Mouse (Mus musculus): ENCODE results near the gene Xylt2.
A peak's percentile ranks its signal among the peaks of the same experiment; 100 is the strongest.
"Not testable (repeated sequence)": the region's sequence is repeated elsewhere in the genome, so short reads cannot be mapped to it uniquely, and the experiment has no call there.

The Xylt2 gene

GRCm38 (mm10) chr11:94676308-94676707, 1.0 kb downstream of the Xylt2 start:
- no peak for DNase-seq

GRCm38 (mm10) chr11:94675446-94675845, 1.9 kb downstream of the Xylt2 start:
- DNase-seq = peak; percentile 50 to 60

- DNase-seq = no peak
These were observed 2.3 kb downstream of the Xylt2 start for GRCm38 (mm10) chr11:94674984-94675383.

- no peak for DNase-seq
These were observed 12.0 kb downstream of the Xylt2 start for GRCm38 (mm10) chr11:94665281-94665680.

- no peak for DNase-seq
These were observed 16.0 kb downstream of the Xylt2 start for GRCm38 (mm10) chr11:94661344-94661743.

GRCm38 (mm10) chr11:94653663-94654436, 23.5 kb downstream of the Xylt2 start, which contains the start of the genes Mrpl27 and Eme1:
Mrpl27 (plus strand) TSS chr11:94653767.
Eme1 (minus strand) TSS chr11:94653964.
- peak; percentile 91 to 93 for DNase-seq

GRCm38 (mm10) chr11:94652973-94653372, 24.3 kb downstream of the Xylt2 start:
- no peak for DNase-seq

- not testable (repeated sequence) for DNase-seq
These were observed 26.1 kb downstream of the Xylt2 start for GRCm38 (mm10) chr11:94651241-94651640.

- DNase-seq = no peak
These were observed 30.9 kb downstream of the Xylt2 start for GRCm38 (mm10) chr11:94646457-94646856.

GRCm38 (mm10) chr11:94644461-94645219, 32.7 kb downstream of the Xylt2 start:
- DNase-seq = no peak

- DNase-seq = no peak
These were observed 42.9 kb downstream of the Xylt2 start for GRCm38 (mm10) chr11:94634431-94634830.

- DNase-seq = no peak
These were observed 44.3 kb downstream of the Xylt2 start for GRCm38 (mm10) chr11:94632988-94633387.

- DNase-seq = no peak
These were observed 45.3 kb downstream of the Xylt2 start for GRCm38 (mm10) chr11:94631969-94632368.

GRCm38 (mm10) chr11:94630199-94631011, 46.9 kb downstream of the Xylt2 start:
- DNase-seq = peak; percentile 46 to 69

GRCm38 (mm10) chr11:94629884-94630198, 47.5 kb downstream of the Xylt2 start:
- no peak for DNase-seq

GRCm38 (mm10) chr11:94629199-94629883, 48.0 kb downstream of the Xylt2 start, which contains the start of gene Lrrc59:
Lrrc59 (plus strand) TSS chr11:94629767.
- DNase-seq = peak; percentile 97 to 98

GRCm38 (mm10) chr11:94622162-94622561, 55.2 kb downstream of the Xylt2 start:
- no peak for DNase-seq

- no peak for DNase-seq
These were observed 55.9 kb downstream of the Xylt2 start for GRCm38 (mm10) chr11:94621458-94621852.

GRCm38 (mm10) chr11:94620766-94621457, 56.4 kb downstream of the Xylt2 start:
- peak; percentile 17 to 22 for DNase-seq

GRCm38 (mm10) chr11:94617646-94618045, 59.7 kb downstream of the Xylt2 start:
- DNase-seq = no peak

GRCm38 (mm10) chr11:94615494-94615893, 61.8 kb downstream of the Xylt2 start:
- DNase-seq = no peak

GRCm38 (mm10) chr11:94614603-94615002, 62.7 kb downstream of the Xylt2 start:
- DNase-seq = no peak
